In genomic region chr5:96792422-96792821, GRCm38 (mm10) we compare ENCODE assay signal across 10 mouse cellular contexts. TPM values are rescaled to one million over a fixed set of nuclear protein-coding genes. Genes with fewer than 3 reads are reported as not detected.
DNase-seq lines count a peak whose midpoint lies in the region; ATAC-seq lines count a peak whose summit lies in the region.
"Had no signal": no experiment of that assay in that cellular context is flagged by ENCODE, and none has a peak within 500 bp of the region (broad histone marks: within the 10 kb centered on the region; RNA-seq: fewer than 3 reads in every experiment).

No protein-coding gene starts in this region.

- H3K27ac ChIP-seq in embryonic facial prominence, embryonic 14.5 days (replicated peaks; ENCODE audit: low read depth, low read length) = no peak overlapping the region
- no peak overlapping the region for H3K27ac ChIP-seq in embryonic facial prominence, embryonic 10.5 days (replicated peaks)
- no peak overlapping the region for H3K27ac ChIP-seq in liver, embryonic 11.5 days (ENCODE audit: low read depth, low read length)
- no peak overlapping the region for H3K27ac ChIP-seq in neural tube, embryonic 15.5 days (replicated peaks)
- no peak overlapping the region for H3K27ac ChIP-seq in midbrain, embryonic 15.5 days
- no peak overlapping the region for H3K27ac ChIP-seq in midbrain, embryonic 13.5 days

- no peaks in the 10 kb centered on the region for H3K36me3 ChIP-seq in embryonic facial prominence, embryonic 14.5 days (ENCODE audit: control insufficient read depth, insufficient read depth, low read length)
- no peaks in the 10 kb centered on the region for H3K36me3 ChIP-seq in embryonic facial prominence, embryonic 10.5 days (replicated peaks)
- no peaks in the 10 kb centered on the region for H3K36me3 ChIP-seq in liver, embryonic 11.5 days (ENCODE audit: control insufficient read depth, insufficient read depth, low read length)
- H3K36me3 ChIP-seq in neural tube, embryonic 15.5 days = no peaks in the 10 kb centered on the region
- no peaks in the 10 kb centered on the region for H3K36me3 ChIP-seq in midbrain, embryonic 15.5 days (replicated peaks)
- no peaks in the 10 kb centered on the region for H3K36me3 ChIP-seq in midbrain, embryonic 13.5 days

- no peaks in the 10 kb centered on the region for H3K9me3 ChIP-seq in embryonic facial prominence, embryonic 14.5 days (ENCODE audit: control insufficient read depth, low read length)
- H3K9me3 ChIP-seq in embryonic facial prominence, embryonic 10.5 days = no peaks in the 10 kb centered on the region
- no peaks in the 10 kb centered on the region for H3K9me3 ChIP-seq in liver, embryonic 11.5 days (ENCODE audit: control insufficient read depth, low read length)
- H3K9me3 ChIP-seq in neural tube, embryonic 15.5 days (replicated peaks) = no peaks in the 10 kb centered on the region
- no peaks in the 10 kb centered on the region for H3K9me3 ChIP-seq in midbrain, embryonic 15.5 days
- H3K9me3 ChIP-seq in midbrain, embryonic 13.5 days = no peaks in the 10 kb centered on the region

- H3K4me2 ChIP-seq in embryonic facial prominence, embryonic 14.5 days (ENCODE audit: low read depth, low read length) = peak overlapping the region; percentile 85; the same call in 1 of the 2 replicates
- peak overlapping the region; percentile 69 for H3K4me2 ChIP-seq in liver, embryonic 11.5 days
- 0 out of 2 replicates have a peak overlapping the region, but pooled peaks have one; percentile 68 for H3K4me2 ChIP-seq in neural tube, embryonic 15.5 days
- no peak overlapping the region for H3K4me2 ChIP-seq in midbrain, embryonic 15.5 days
- no peak overlapping the region for H3K4me2 ChIP-seq in midbrain, embryonic 13.5 days (replicated peaks)

- intact Hi-C loops in heart, postnatal 14 days (cut with DNase I) = loop anchor here (5.0 kb wide), 2 partner anchors 125 to 205 kb away; partner anchors contain the start of gene Bmp2k

- H3K9ac ChIP-seq in embryonic facial prominence, embryonic 14.5 days (ENCODE audit: low read depth, low read length) = no peak overlapping the region
- no peak overlapping the region for H3K9ac ChIP-seq in liver, embryonic 11.5 days (ENCODE audit: low read depth, low read length)
- H3K9ac ChIP-seq in neural tube, embryonic 15.5 days (replicated peaks) = no peak overlapping the region
- H3K9ac ChIP-seq in midbrain, embryonic 15.5 days = no peak overlapping the region
- no peak overlapping the region for H3K9ac ChIP-seq in midbrain, embryonic 13.5 days (replicated peaks)

- H3K4me3 ChIP-seq in embryonic facial prominence, embryonic 14.5 days (ENCODE audit: low read depth, low read length) = no peak overlapping the region
- H3K4me3 ChIP-seq in embryonic facial prominence, embryonic 10.5 days = no peak overlapping the region
- H3K4me3 ChIP-seq in liver, embryonic 11.5 days (ENCODE audit: low read depth, low read length) = no peak overlapping the region
- no peak overlapping the region for H3K4me3 ChIP-seq in neural tube, embryonic 15.5 days (replicated peaks)
- no peak overlapping the region for H3K4me3 ChIP-seq in midbrain, embryonic 15.5 days
- H3K4me3 ChIP-seq in midbrain, embryonic 13.5 days (replicated peaks) = no peak overlapping the region

- peaks cover 14% of the 10 kb centered on the region for H3K4me1 ChIP-seq in embryonic facial prominence, embryonic 14.5 days (ENCODE audit: control insufficient read depth, insufficient read depth, low read length)
- H3K4me1 ChIP-seq in embryonic facial prominence, embryonic 10.5 days = peaks cover 17% of the 10 kb centered on the region
- H3K4me1 ChIP-seq in liver, embryonic 11.5 days (replicated peaks; ENCODE audit: control insufficient read depth, insufficient read depth, low read length) = no peaks in the 10 kb centered on the region; the same call in 1 of the 2 replicates
- H3K4me1 ChIP-seq in neural tube, embryonic 15.5 days = peaks cover 6% of the 10 kb centered on the region
- peaks cover 5% of the 10 kb centered on the region for H3K4me1 ChIP-seq in midbrain, embryonic 15.5 days
- 0 out of 2 replicates have a peak, but pooled peaks cover 7% of the 10 kb centered on the region for H3K4me1 ChIP-seq in midbrain, embryonic 13.5 days (replicated peaks)

- H3K27me3 ChIP-seq in embryonic facial prominence, embryonic 14.5 days (replicated peaks; ENCODE audit: control insufficient read depth, insufficient read depth, low read length) = no peaks in the 10 kb centered on the region
- peaks cover 25% of the 10 kb centered on the region for H3K27me3 ChIP-seq in embryonic facial prominence, embryonic 10.5 days (replicated peaks; ENCODE audit: low read depth, poor library complexity, severe bottlenecking)
- H3K27me3 ChIP-seq in liver, embryonic 11.5 days (replicated peaks; ENCODE audit: control insufficient read depth, insufficient read depth, low read length) = peaks cover 6% of the 10 kb centered on the region
- 0 out of 2 replicates have a peak, but pooled peaks cover 7% of the 10 kb centered on the region for H3K27me3 ChIP-seq in neural tube, embryonic 15.5 days (replicated peaks)
- H3K27me3 ChIP-seq in midbrain, embryonic 15.5 days (replicated peaks) = 0 out of 2 replicates have a peak, but pooled peaks cover 5% of the 10 kb centered on the region
- peaks cover 16% of the 10 kb centered on the region; the same call in 1 of the 2 replicates for H3K27me3 ChIP-seq in midbrain, embryonic 13.5 days

- ATAC-seq in embryonic facial prominence, embryonic 14.5 days (ENCODE audit: low read depth) = no peak
- no peak for ATAC-seq in liver, embryonic 11.5 days (replicated peaks; ENCODE audit: low FRiP score)
- no peak for ATAC-seq in neural tube, embryonic 15.5 days (ENCODE audit: low FRiP score)
- no peak for ATAC-seq in midbrain, embryonic 15.5 days (replicated peaks)
- no peak for ATAC-seq in midbrain, embryonic 13.5 days

- no peak for DNase-seq in embryonic facial prominence, embryonic 14.5 days (ENCODE audit: low spot score)
- no peak for DNase-seq in embryonic facial prominence, embryonic 10.5 days (ENCODE audit: low spot score)
- peak; percentile 38 to 40 for DNase-seq in heart, postnatal 14 days
- DNase-seq in liver, embryonic 11.5 days (ENCODE audit: low spot score) = no peak
- DNase-seq in T-cell, adult 2 months (ENCODE audit: low spot score) = no peak
- DNase-seq: cerebellum, adult 9-10 months; right cerebral cortex, postnatal 4 days had no signal

- 57% methylated on average over 9 of the region's 9 CpGs for WGBS in embryonic facial prominence, embryonic 14.5 days
- 63% methylated on average over 9 of the region's 9 CpGs for WGBS in embryonic facial prominence, embryonic 10.5 days
- 48% methylated on average over 9 of the region's 9 CpGs for WGBS in liver, embryonic 11.5 days
- WGBS in neural tube, embryonic 15.5 days = 68% methylated on average over 9 of the region's 9 CpGs
- WGBS in midbrain, embryonic 15.5 days = 74% methylated on average over 9 of the region's 9 CpGs
- 81% methylated on average over 9 of the region's 9 CpGs for WGBS in midbrain, embryonic 13.5 days

RNA-seq across cellular contexts. Expression of gene Anxa3, which starts 0.7 kb away (rescaled TPM):
- polyA plus RNA-seq in embryonic facial prominence, embryonic 14.5 days (2014; fragmentation: Nextera tagmentation; extraction: Ambion mirVana) = 50.0 and 53.3 TPM in 2 replicates
- 26.5 and 28.9 TPM in 2 replicates for polyA plus RNA-seq in embryonic facial prominence, embryonic 10.5 days (2016; fragmentation: Nextera tagmentation; extraction: Ambion mirVana)
- total RNA-seq in heart, postnatal 14 days (2021) = 10 to 100 TPM; 35.9 to 36.9 TPM
- polyA plus RNA-seq in liver, embryonic 11.5 days (2014; fragmentation: Nextera tagmentation; extraction: Ambion mirVana) = 24.6 and 25.8 TPM in 2 replicates
- 26.7 and 28.2 TPM in 2 replicates for polyA plus RNA-seq in neural tube, embryonic 15.5 days (2015; fragmentation: Nextera tagmentation; extraction: Ambion mirVana)
- 30.5 and 34.9 TPM in 2 replicates for polyA plus RNA-seq in midbrain, embryonic 15.5 days (2015; fragmentation: Nextera tagmentation; extraction: Ambion mirVana)
- 21.7 and 22.7 TPM in 2 replicates for polyA plus RNA-seq in midbrain, embryonic 13.5 days (2015; fragmentation: Nextera tagmentation; extraction: Ambion mirVana)

Comparison
In these comparisons a context has a peak if more than half of its experiments do, and no peak if none do; other contexts are left out.
1. DNase-seq: peak in heart, postnatal 14 days (2 of 2); none in embryonic facial prominence, embryonic 14.5 days (single experiment), embryonic facial prominence, embryonic 10.5 days (single experiment), liver, embryonic 11.5 days (single experiment) and T-cell, adult 2 months (single experiment).
2. H3K4me2 ChIP-seq: peak in embryonic facial prominence, embryonic 14.5 days (single experiment), liver, embryonic 11.5 days (single experiment) and neural tube, embryonic 15.5 days (single experiment); none in midbrain, embryonic 15.5 days (single experiment) and midbrain, embryonic 13.5 days (single experiment).